ENCODE assay signal across 18 mouse cellular contexts in genomic region chr9:44899716-44900115, GRCm38 (mm10).
"Had no signal": no experiment of that assay in that cellular context is flagged by ENCODE, and none has a peak within 500 bp of the region (broad histone marks: within the 10 kb centered on the region; RNA-seq: fewer than 3 reads in every experiment).

No protein-coding gene starts in this region.

- H3K36me3 ChIP-seq: limb, embryonic 10.5 days; limb, embryonic 13.5 days; liver, embryonic 12.5 days; liver, embryonic 15.5 days; lung, embryonic 15.5 days; midbrain, embryonic 10.5 days; midbrain, embryonic 13.5 days; neural tube, embryonic 13.5 days had no signal

- ATAC-seq: liver, embryonic 12.5 days; midbrain, embryonic 13.5 days; midbrain, embryonic 16.5 days had no signal

- H3K4me1 ChIP-seq: limb, embryonic 10.5 days; limb, embryonic 13.5 days; liver, embryonic 12.5 days; liver, embryonic 15.5 days; midbrain, embryonic 10.5 days; neural tube, embryonic 13.5 days had no signal

- H3K9ac ChIP-seq: limb, embryonic 13.5 days; liver, embryonic 12.5 days; liver, embryonic 15.5 days; lung, embryonic 15.5 days; midbrain, embryonic 13.5 days; neural tube, embryonic 13.5 days had no signal

- H3K4me3 ChIP-seq: layer of hippocampus, adult 2 months; limb, embryonic 10.5 days; limb, embryonic 13.5 days; liver, embryonic 12.5 days; liver, embryonic 15.5 days; lung, embryonic 15.5 days; megakaryocyte, embryonic 14.5 days; midbrain, embryonic 10.5 days; midbrain, embryonic 13.5 days; myocyte; neural tube, embryonic 13.5 days had no signal

- H3K4me2 ChIP-seq: limb, embryonic 13.5 days; liver, embryonic 12.5 days; liver, embryonic 15.5 days; lung, embryonic 15.5 days; midbrain, embryonic 13.5 days; neural tube, embryonic 13.5 days had no signal

- H3K27me3 ChIP-seq: liver, embryonic 15.5 days; lung, embryonic 15.5 days; megakaryocyte, embryonic 14.5 days; midbrain, embryonic 13.5 days; neural tube, embryonic 13.5 days had no signal

- DNase-seq: layer of hippocampus, adult 9-11 months; liver; lung, adult 18-20 months; retina, postnatal 1 day; right cerebral cortex, postnatal 25 days; thymus, adult 18-20 months had no signal

- H3K9me3 ChIP-seq: limb, embryonic 10.5 days; limb, embryonic 13.5 days; liver, embryonic 12.5 days; liver, embryonic 15.5 days; lung, embryonic 15.5 days; megakaryocyte, embryonic 14.5 days; midbrain, embryonic 10.5 days; midbrain, embryonic 13.5 days; neural tube, embryonic 13.5 days had no signal

- H3K27ac ChIP-seq: layer of hippocampus, adult 2 months; limb, embryonic 10.5 days; limb, embryonic 13.5 days; liver, embryonic 12.5 days; liver, embryonic 15.5 days; lung, embryonic 15.5 days; midbrain, embryonic 10.5 days; midbrain, embryonic 13.5 days; neural tube, embryonic 13.5 days had no signal
